Mouse (Mus musculus) forebrain, embryonic 16.5 days (tissue): ENCODE results near the gene Actr8. TPM values are rescaled to one million over a fixed set of nuclear protein-coding genes. Genes with fewer than 3 reads are reported as not detected.

Experiments used
- ATAC-seq: fragments of 200-750 bp; cut with Nextera tagmentation; 2 replicates; pipeline ENCODE4 v1.8.0; 2017; ENCODE audit warnings: mild to moderate bottlenecking, moderate library complexity
- H3K27ac ChIP-seq: fragments of 300-500 bp; sonication (generic); 2 replicates; pipeline ENCODE4 v1.5.1; 2014; ENCODE audit warnings: low read length, control low read depth
- H3K27me3 ChIP-seq: fragments of 300-500 bp; sonication (generic); replicated peaks from 2 replicates; pipeline ENCODE4 v1.6.1; 2014; ENCODE audit warnings: low read length; ENCODE audit not compliant: control insufficient read depth, insufficient read depth
- H3K36me3 ChIP-seq: fragments of 300-500 bp; sonication (generic); 2 replicates; pipeline ENCODE4 v1.6.1; 2014; ENCODE audit not compliant: control insufficient read depth, insufficient read depth
- H3K4me1 ChIP-seq: fragments of 300-500 bp; sonication (generic); replicated peaks from 2 replicates; pipeline ENCODE4 v1.6.1; 2014; ENCODE audit warnings: low read length; ENCODE audit not compliant: control insufficient read depth, insufficient read depth
- H3K4me2 ChIP-seq: fragments of 300-500 bp; sonication (generic); 2 replicates; pipeline ENCODE4 v1.6.1; 2014; ENCODE audit warnings: mild to moderate bottlenecking, low read length, control low read depth
- H3K4me3 ChIP-seq: fragments of 300-500 bp; sonication (generic); replicated peaks from 2 replicates; pipeline ENCODE4 v1.5.1; 2014; ENCODE audit warnings: mild to moderate bottlenecking, low read length, control low read depth
- H3K9ac ChIP-seq: fragments of 300-500 bp; sonication (generic); replicated peaks from 2 replicates; pipeline ENCODE4 v1.6.1; 2014; ENCODE audit warnings: low read depth, low read length, control low read depth
- H3K9me3 ChIP-seq: fragments of 300-500 bp; sonication (generic); 2 replicates; pipeline ENCODE4 v1.6.1; 2016; ENCODE audit warnings: low read length; ENCODE audit not compliant: control insufficient read depth
- WGBS: fragments of 180-500 bp; shearing (Covaris S2); extraction: QIAGEN DNeasy Blood & Tissue Kit; methylation state at CpG from one replicate; pipeline ENCODE4 v1.1.7; 2014; 5-methylcytosine and 5-hydroxymethylcytosine counted together
- polyA plus RNA-seq: library from polyadenylated mRNA; unstranded; fragments of >200 nt; fragmentation: Nextera tagmentation; extraction: Ambion mirVana; gene quantifications from 2 replicates; pipeline ENCODE4 v1.2.1, GENCODE M21; 2015

Gene Actr8
- polyA plus RNA-seq, 1 experiment from 2014 or later = 92.8 TPM

- no peak overlapping the region for H3K4me3 ChIP-seq
- no peaks in the 10 kb centered on the region for H3K27me3 ChIP-seq
- H3K36me3 ChIP-seq = peaks cover 82% of the 10 kb centered on the region
- no peak overlapping the region for H3K9ac ChIP-seq
- H3K4me2 ChIP-seq = no peak overlapping the region
- no peaks in the 10 kb centered on the region for H3K9me3 ChIP-seq
- 90% methylated on average over 9 of the region's 9 CpGs for WGBS
- H3K27ac ChIP-seq = no peak overlapping the region
- H3K4me1 ChIP-seq = no peaks in the 10 kb centered on the region
- ATAC-seq = no peak
Observed at GRCm38 (mm10) chr14:29987739-29988138, 9.6 kb downstream of the Actr8 start.

GRCm38 (mm10) chr14:29988337-29988736 is 10.2 kb downstream of the Actr8 start:
- H3K9me3 ChIP-seq = no peaks in the 10 kb centered on the region
- H3K27me3 ChIP-seq = no peaks in the 10 kb centered on the region
- H3K4me1 ChIP-seq = no peaks in the 10 kb centered on the region
- H3K4me2 ChIP-seq = no peak overlapping the region
- no peak overlapping the region for H3K27ac ChIP-seq
- H3K9ac ChIP-seq = no peak overlapping the region
- ATAC-seq = no peak
- no peak overlapping the region for H3K4me3 ChIP-seq
- 97% methylated on average over 4 of the region's 4 CpGs for WGBS
- peaks cover 80% of the 10 kb centered on the region for H3K36me3 ChIP-seq

- peaks cover 38% of the 10 kb centered on the region for H3K36me3 ChIP-seq
- H3K27ac ChIP-seq = no peak overlapping the region
- H3K4me1 ChIP-seq = peaks cover 4% of the 10 kb centered on the region; the same call in 1 of the 2 replicates
- no peak for ATAC-seq
- no peaks in the 10 kb centered on the region for H3K9me3 ChIP-seq
- H3K27me3 ChIP-seq = no peaks in the 10 kb centered on the region
- no peak overlapping the region for H3K4me3 ChIP-seq
- 93% methylated on average over 4 of the region's 4 CpGs for WGBS
- no peak overlapping the region for H3K9ac ChIP-seq
- no peak overlapping the region for H3K4me2 ChIP-seq
Observed at GRCm38 (mm10) chr14:29994976-29995375, 16.8 kb downstream of the Actr8 start.

GRCm38 (mm10) chr14:29996000-29996751 is 18.0 kb downstream of the Actr8 start:
- Histone ChIP-seq H3K36me3 (peaks cover 27% of the 10 kb centered on the region), H3K4me3 (no peak overlapping the region), H3K27me3 (no peaks in the 10 kb centered on the region), H3K9me3 (no peaks in the 10 kb centered on the region), H3K27ac (no peak overlapping the region), H3K4me1 (peaks cover 4% of the 10 kb centered on the region; the same call in 1 of the 2 replicates), H3K9ac (no peak overlapping the region), H3K4me2 (no peak overlapping the region)
- no peak for ATAC-seq
- WGBS = 94% methylated on average over 11 of the region's 11 CpGs

GRCm38 (mm10) chr14:29997345-29997744 is 19.2 kb downstream of the Actr8 start:
- Histone ChIP-seq H3K27me3 (no peaks in the 10 kb centered on the region), H3K4me3 (no peak overlapping the region), H3K9ac (no peak overlapping the region), H3K27ac (no peak overlapping the region), H3K9me3 (no peaks in the 10 kb centered on the region), H3K4me2 (no peak overlapping the region), H3K4me1 (peaks cover 4% of the 10 kb centered on the region; the same call in 1 of the 2 replicates), H3K36me3 (peaks cover 18% of the 10 kb centered on the region)
- ATAC-seq = no peak

- H3K4me3 ChIP-seq = no peak overlapping the region
- no peak overlapping the region for H3K27ac ChIP-seq
- peak; percentile 11; the same call in 1 of the 2 replicates for ATAC-seq
- peaks cover 4% of the 10 kb centered on the region; the same call in 1 of the 2 replicates for H3K4me1 ChIP-seq
- H3K9me3 ChIP-seq = no peaks in the 10 kb centered on the region
- peaks cover 15% of the 10 kb centered on the region for H3K36me3 ChIP-seq
- H3K27me3 ChIP-seq = no peaks in the 10 kb centered on the region
- H3K4me2 ChIP-seq = no peak overlapping the region
- 65% methylated on average over 13 of the region's 13 CpGs for WGBS
- no peak overlapping the region for H3K9ac ChIP-seq
Observed at GRCm38 (mm10) chr14:29998747-29999474, 20.8 kb downstream of the Actr8 start.

GRCm38 (mm10) chr14:29999475-29999811 is 21.3 kb downstream of the Actr8 start:
- H3K4me1 ChIP-seq = peaks cover 4% of the 10 kb centered on the region; the same call in 1 of the 2 replicates
- H3K4me3 ChIP-seq = no peak overlapping the region
- 88% methylated on average over 3 of the region's 3 CpGs for WGBS
- no peaks in the 10 kb centered on the region for H3K27me3 ChIP-seq
- H3K9ac ChIP-seq = no peak overlapping the region
- H3K9me3 ChIP-seq = no peaks in the 10 kb centered on the region
- H3K36me3 ChIP-seq = peaks cover 12% of the 10 kb centered on the region; the same call in 1 of the 2 replicates
- no peak overlapping the region for H3K4me2 ChIP-seq
- no peak overlapping the region for H3K27ac ChIP-seq
- no peak for ATAC-seq

- H3K36me3 ChIP-seq = no peaks in the 10 kb centered on the region
- H3K4me1 ChIP-seq = peaks cover 15% of the 10 kb centered on the region
- H3K9me3 ChIP-seq = no peaks in the 10 kb centered on the region
- H3K4me2 ChIP-seq = peak within 1 kb of the TSS; percentile 87
- H3K27me3 ChIP-seq = no peaks in the 10 kb centered on the region
- peak within 1 kb of the TSS; percentile 49 for H3K4me3 ChIP-seq
- no peak within 1 kb of the TSS for H3K27ac ChIP-seq
- peak within 1 kb of the TSS; percentile 59 for H3K9ac ChIP-seq
- 9% methylated on average over 54 of the region's 54 CpGs for WGBS
- ATAC-seq = peak; percentile 61
Observed at GRCm38 (mm10) chr14:30008733-30009575, 30.8 kb downstream of the Actr8 start, which contains the start of the genes Il17rb and Chdh. Il17rb (minus strand) TSS chr14:30008896. Chdh (plus strand) TSS chr14:30009023.
